Mouse (Mus musculus) embryonic facial prominence, embryonic 14.5 days (tissue): ENCODE data around the gene Slc44a2. TPM values are rescaled to one million over a fixed set of nuclear protein-coding genes. Genes with fewer than 3 reads are reported as not detected.
A peak's percentile ranks its signal among the peaks of the same experiment; 100 is the strongest.
"Not testable (repeated sequence)": the region's sequence is repeated elsewhere in the genome, so short reads cannot be mapped to it uniquely, and the experiment has no call there.

ENCODE experiments used
- ATAC-seq: fragments of 200-750 bp; cut with Nextera tagmentation; 2 replicates; pipeline ENCODE4 v1.8.0; 2017; ENCODE audit warnings: low read depth, moderate number of reproducible peaks, moderate TSS enrichment
- DNase-seq: peaks from one replicate; pipeline ENCODE4 v3.0.0-alpha.2; 2015; ENCODE audit warnings: low spot score
- H3K27ac ChIP-seq: fragments of 300-500 bp; sonication (generic); replicated peaks from 2 replicates; pipeline ENCODE4 v1.5.1; 2014; ENCODE audit warnings: low read depth, mild to moderate bottlenecking, low read length, moderate library complexity
- H3K27me3 ChIP-seq: fragments of 300-500 bp; sonication (generic); replicated peaks from 2 replicates; pipeline ENCODE4 v1.6.1; 2014; ENCODE audit warnings: low read length; ENCODE audit not compliant: control insufficient read depth, insufficient read depth
- H3K36me3 ChIP-seq: fragments of 300-500 bp; sonication (generic); 2 replicates; pipeline ENCODE4 v1.6.1; 2014; ENCODE audit warnings: low read length, mixed read lengths; ENCODE audit not compliant: control insufficient read depth, insufficient read depth
- H3K4me1 ChIP-seq: fragments of 300-500 bp; sonication (generic); 2 replicates; pipeline ENCODE4 v1.6.1; 2014; ENCODE audit warnings: antibody characterized with exemption, low read length; ENCODE audit not compliant: control insufficient read depth, insufficient read depth
- H3K4me2 ChIP-seq: fragments of 300-500 bp; sonication (generic); 2 replicates; pipeline ENCODE4 v1.6.1; 2014; ENCODE audit warnings: low read depth, mild to moderate bottlenecking, low read length, moderate library complexity, mixed read lengths
- H3K4me3 ChIP-seq: fragments of 300-500 bp; sonication (generic); 2 replicates; pipeline ENCODE4 v1.5.1; 2014; ENCODE audit warnings: low read depth, mild to moderate bottlenecking, low read length
- H3K9ac ChIP-seq: fragments of 300-500 bp; sonication (generic); 2 replicates; pipeline ENCODE4 v1.6.1; 2014; ENCODE audit warnings: low read depth, mild to moderate bottlenecking, low read length, moderate library complexity, mixed read lengths
- H3K9me3 ChIP-seq: fragments of 300-500 bp; sonication (generic); 2 replicates; pipeline ENCODE4 v1.6.1; 2016; ENCODE audit warnings: low read length; ENCODE audit not compliant: control insufficient read depth
- WGBS: fragments of 180-500 bp; shearing (Covaris S2); extraction: QIAGEN DNeasy Blood & Tissue Kit; methylation state at CpG from one replicate; pipeline ENCODE4 v1.1.7; 2014; 5-methylcytosine and 5-hydroxymethylcytosine counted together
- polyA plus RNA-seq: library from polyadenylated mRNA; unstranded; fragments of >200 nt; fragmentation: Nextera tagmentation; extraction: Ambion mirVana; gene quantifications from 2 replicates; pipeline ENCODE4 v1.2.1, GENCODE M21; 2014

The Slc44a2 gene
- polyA plus RNA-seq, 1 experiment from 2014 or later = 111 TPM

DNA sequence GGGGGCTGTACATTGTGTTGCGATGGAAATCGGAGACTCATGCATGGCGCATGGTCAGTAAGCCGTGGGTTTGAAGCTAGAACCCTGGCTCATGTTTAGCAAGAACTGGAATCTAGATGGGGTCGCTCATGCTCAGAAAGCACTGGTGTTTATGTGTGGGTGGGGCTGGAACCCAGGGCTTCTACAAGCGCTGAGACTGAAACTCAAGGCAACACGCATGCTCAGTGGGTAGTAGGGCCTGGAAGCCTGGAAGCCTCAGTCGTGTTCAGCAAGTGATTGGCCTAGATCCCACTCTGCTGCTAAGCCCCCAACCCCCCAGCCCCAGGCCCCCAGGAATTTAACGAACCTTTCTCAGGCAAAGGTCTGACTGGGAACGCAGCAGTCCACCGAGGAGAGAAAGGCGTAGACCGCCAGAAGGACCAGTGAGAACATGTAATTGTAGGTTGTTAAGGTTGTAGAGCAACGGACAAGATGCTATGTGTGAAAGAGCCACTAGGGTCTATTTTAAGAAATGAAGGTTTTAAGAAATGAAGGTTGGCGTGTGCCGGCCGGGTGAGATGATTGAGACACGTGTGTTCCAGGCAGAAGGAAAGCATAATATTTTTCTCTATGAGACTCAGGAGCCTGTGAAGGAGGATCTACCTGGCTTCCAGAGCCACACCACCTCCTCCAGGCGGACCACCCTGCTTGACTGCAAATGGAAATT lies 1.9 kb downstream of the Slc44a2 start:
- H3K4me2 ChIP-seq = peak overlapping the region; percentile 93
- H3K27ac ChIP-seq = no peak overlapping the region
- H3K9ac ChIP-seq = peak overlapping the region; percentile 82; the same call in 1 of the 2 replicates
- H3K4me1 ChIP-seq = 0 out of 2 replicates have a peak, but pooled peaks cover 11% of the 10 kb centered on the region
- DNase-seq = no peak
- ATAC-seq = no peak
- H3K36me3 ChIP-seq = 0 out of 2 replicates have a peak, but pooled peaks cover 4% of the 10 kb centered on the region
- no peaks in the 10 kb centered on the region for H3K9me3 ChIP-seq
- peak overlapping the region; percentile 74 for H3K4me3 ChIP-seq
- no peaks in the 10 kb centered on the region for H3K27me3 ChIP-seq
- 78% methylated on average over 19 of the region's 19 CpGs for WGBS

DNA sequence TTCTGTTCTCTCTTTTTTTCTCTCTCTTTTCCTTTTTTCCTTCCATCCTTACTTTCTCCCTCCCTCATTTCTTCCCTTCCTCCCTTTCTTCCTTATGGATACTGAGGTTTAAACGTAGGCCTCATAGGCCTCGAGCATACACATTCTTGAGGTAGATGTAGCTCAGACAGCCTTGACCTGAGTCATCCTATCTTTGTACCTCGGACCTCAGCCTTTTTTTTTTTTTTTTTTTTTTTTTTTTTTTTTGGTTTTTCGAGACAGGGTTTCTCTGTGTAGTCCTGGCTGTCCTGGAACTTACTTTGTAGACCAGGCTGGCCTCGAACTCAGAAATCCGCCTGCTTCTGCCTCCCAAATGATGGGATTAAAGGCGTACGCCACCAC lies 2.4 kb downstream of the Slc44a2 start:
- not testable (repeated sequence) for H3K9me3 ChIP-seq, H3K9ac ChIP-seq, DNase-seq, H3K36me3 ChIP-seq, ATAC-seq, H3K27me3 ChIP-seq, H3K27ac ChIP-seq, H3K4me3 ChIP-seq
- 92% methylated on average over 8 of the region's 8 CpGs for WGBS
- peak overlapping the region; percentile 93; the same call in 1 of the 2 replicates for H3K4me2 ChIP-seq
- 0 out of 2 replicates have a peak, but pooled peaks cover 11% of the 10 kb centered on the region for H3K4me1 ChIP-seq

DNA sequence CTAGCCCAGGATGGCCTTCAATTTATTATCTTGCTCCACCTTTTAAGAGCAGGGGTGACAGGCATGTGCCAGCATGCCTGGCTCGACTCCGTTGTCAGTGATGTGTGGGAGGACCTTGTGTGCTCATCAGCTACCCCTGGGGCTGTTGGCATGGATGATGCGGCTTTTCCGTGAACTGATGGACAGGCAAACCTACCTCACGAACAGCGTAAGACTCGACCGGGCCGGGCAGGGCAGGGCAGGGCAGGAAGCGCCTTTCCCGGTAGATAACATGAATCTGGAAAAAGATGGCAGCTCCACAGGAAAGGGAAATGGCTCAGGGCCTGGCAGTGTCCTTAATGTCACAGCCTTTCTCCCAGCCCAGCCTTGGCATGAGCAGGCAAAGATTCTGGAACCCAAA lies 3.8 kb downstream of the Slc44a2 start:
- Histone ChIP-seq H3K27ac (no peak overlapping the region), H3K4me1 (0 out of 2 replicates have a peak, but pooled peaks cover 11% of the 10 kb centered on the region), H3K4me2 (no peak overlapping the region), H3K4me3 (no peak overlapping the region), H3K9ac (no peak overlapping the region), H3K36me3 (0 out of 2 replicates have a peak, but pooled peaks cover 4% of the 10 kb centered on the region), H3K27me3 (no peaks in the 10 kb centered on the region), H3K9me3 (no peaks in the 10 kb centered on the region)
- no peak for DNase-seq
- no peak for ATAC-seq
- WGBS = 95% methylated on average over 11 of the region's 11 CpGs

DNA sequence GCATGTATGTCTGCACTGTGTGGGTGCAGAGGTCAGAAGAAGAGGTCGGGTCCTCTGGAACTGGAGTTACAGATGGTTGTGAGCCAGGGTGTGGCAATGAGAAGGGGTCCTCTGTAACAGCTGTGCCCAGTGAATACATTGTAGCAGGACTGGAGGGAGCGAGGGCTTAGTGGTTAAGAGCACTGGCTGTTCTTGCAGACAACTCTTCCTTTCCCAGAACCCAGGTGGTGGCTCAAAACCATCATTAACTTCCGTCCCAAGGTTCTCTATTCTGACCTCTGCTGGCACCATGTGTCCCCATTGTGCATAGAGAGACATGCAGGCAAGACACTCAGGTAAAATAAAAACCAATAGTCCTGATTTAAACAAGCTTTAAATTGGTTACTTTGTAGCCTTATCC lies 7.1 kb downstream of the Slc44a2 start:
- Histone ChIP-seq H3K4me3 (no peak overlapping the region), H3K4me2 (no peak overlapping the region), H3K4me1 (peaks cover 4% of the 10 kb centered on the region), H3K9me3 (no peaks in the 10 kb centered on the region), H3K27me3 (no peaks in the 10 kb centered on the region), H3K27ac (no peak overlapping the region), H3K36me3 (0 out of 2 replicates have a peak, but pooled peaks cover 4% of the 10 kb centered on the region), H3K9ac (no peak overlapping the region)
- 67% methylated on average over 3 of the region's 3 CpGs for WGBS
- DNase-seq (no peak), ATAC-seq (no peak)

DNA sequence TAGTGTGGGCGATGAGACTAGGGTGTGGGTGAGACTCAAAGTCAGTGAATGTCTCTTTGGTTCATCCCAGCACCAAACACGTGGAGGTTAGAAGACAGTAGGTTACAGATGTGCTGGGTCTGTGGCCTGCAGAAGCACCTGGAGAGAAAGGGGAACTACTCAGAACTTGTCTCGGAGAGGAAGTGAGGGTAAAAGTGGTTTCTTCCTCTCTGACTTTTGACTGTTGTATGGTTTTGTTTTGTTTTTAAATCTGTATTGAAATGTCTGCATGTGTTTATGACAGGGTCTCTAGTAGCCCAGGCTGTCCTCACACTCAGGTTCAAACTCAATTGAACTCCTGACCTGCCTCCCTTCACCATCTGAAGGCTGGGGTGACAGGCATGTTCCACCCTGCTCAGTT lies 7.5 kb downstream of the Slc44a2 start:
- Histone ChIP-seq H3K27ac (no peak overlapping the region), H3K4me2 (no peak overlapping the region), H3K4me1 (peaks cover 8% of the 10 kb centered on the region), H3K9me3 (no peaks in the 10 kb centered on the region), H3K4me3 (no peak overlapping the region), H3K36me3 (0 out of 2 replicates have a peak, but pooled peaks cover 4% of the 10 kb centered on the region), H3K9ac (no peak overlapping the region), H3K27me3 (no peaks in the 10 kb centered on the region)
- ATAC-seq (no peak), DNase-seq (no peak)
- 67% methylated on average over 3 of the region's 3 CpGs for WGBS

DNA sequence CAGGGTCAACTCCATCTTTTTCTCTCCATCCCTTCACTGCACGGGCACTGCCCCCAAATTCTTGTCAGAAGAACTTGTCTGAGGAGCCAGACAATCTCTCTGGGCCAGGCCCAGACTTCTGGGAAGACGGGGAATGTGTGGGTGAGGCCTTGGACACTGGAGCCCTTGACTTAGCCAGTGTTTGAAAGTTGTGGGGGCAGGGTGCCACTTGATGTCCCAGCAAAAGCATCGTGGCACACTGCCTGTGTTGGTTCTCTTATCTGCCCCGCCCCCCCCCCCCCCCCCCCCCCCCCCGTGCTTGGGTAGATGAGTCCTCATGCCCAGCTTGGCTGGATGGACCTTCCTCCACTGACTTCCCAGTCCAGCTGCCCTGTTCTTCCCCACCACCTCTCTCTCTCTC lies 8.5 kb downstream of the Slc44a2 start:
- Histone ChIP-seq H3K9me3 (no peaks in the 10 kb centered on the region), H3K4me1 (peaks cover 11% of the 10 kb centered on the region), H3K27me3 (no peaks in the 10 kb centered on the region), H3K4me2 (no peak overlapping the region), H3K4me3 (no peak overlapping the region), H3K9ac (no peak overlapping the region), H3K36me3 (0 out of 2 replicates have a peak, but pooled peaks cover 3% of the 10 kb centered on the region), H3K27ac (no peak overlapping the region)
- DNase-seq = no peak
- 72% methylated on average over 3 of the region's 5 CpGs for WGBS
- ATAC-seq = no peak

DNA sequence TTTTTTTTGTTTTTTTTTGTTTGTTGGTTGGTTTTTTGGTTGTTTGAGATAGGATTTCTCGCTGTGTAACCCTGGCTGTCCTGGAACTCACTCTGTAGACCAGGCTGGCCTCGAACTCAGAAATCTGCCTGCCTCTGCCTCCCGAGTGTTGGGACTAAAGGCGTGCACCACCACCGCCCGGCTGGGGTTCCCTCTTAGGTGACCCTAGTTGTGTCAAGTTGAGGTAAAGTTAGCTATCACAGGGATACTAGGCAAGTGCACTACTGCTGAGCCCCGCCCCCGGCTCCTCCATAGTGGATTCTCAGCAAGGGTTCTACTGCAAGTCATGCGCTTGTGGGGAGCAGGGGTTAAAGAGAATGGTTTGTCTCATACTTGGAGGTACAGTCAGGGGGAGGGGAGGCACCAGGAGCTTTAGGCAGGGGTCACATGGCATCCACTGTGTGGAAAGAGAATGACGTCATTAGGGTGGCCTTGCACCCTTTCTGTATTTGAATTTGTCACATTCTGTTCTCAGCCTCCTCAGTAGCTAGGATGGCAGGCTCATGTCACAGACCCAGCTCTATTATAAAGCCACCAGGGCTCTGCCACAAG lies 9.3 kb downstream of the Slc44a2 start:
- Histone ChIP-seq H3K4me3 (no peak overlapping the region), H3K9me3 (no peaks in the 10 kb centered on the region), H3K4me2 (no peak overlapping the region), H3K9ac (no peak overlapping the region), H3K27ac (no peak overlapping the region), H3K36me3 (no peaks in the 10 kb centered on the region), H3K27me3 (no peaks in the 10 kb centered on the region), H3K4me1 (peaks cover 11% of the 10 kb centered on the region)
- WGBS = 94% methylated on average over 10 of the region's 10 CpGs
- ATAC-seq = no peak
- no peak for DNase-seq

DNA sequence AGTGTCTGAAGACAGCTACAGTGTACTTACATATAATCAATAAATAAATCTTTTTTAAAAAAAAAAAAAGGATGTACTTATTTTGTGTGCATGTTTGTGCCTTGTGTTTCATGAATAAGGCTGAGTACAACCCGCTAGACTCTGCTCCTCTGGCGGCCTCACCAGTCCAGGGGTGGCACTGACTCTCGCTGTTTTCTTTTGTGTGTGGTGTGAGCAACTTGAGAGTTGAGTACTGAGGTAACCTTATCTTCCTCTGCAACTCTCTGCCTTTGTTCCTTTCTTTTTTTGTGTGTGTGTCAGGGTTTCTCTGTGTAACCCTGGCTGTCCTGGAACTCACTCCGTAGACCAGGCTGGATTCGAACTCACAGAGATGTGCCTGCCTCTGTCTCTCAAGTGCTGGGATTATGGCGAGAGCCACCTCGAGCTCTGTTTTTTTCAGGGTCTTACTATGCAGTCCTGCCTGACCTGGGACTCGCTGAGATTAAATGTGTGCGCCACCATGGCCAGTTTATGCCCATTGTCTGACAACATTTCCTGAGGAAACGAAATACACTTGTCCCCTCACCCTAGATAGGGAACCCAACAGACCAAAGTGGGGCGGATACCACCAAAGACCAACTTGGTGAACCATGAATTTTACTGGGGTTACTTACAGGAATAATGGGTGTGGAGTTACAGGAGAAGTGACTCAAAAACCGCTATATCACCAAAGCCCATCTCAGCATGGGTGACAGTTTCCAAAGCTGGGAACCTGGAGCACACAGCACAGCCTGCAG lies 11.1 kb downstream of the Slc44a2 start:
- no peaks in the 10 kb centered on the region for H3K27me3 ChIP-seq
- H3K36me3 ChIP-seq = no peaks in the 10 kb centered on the region
- ATAC-seq = no peak
- WGBS = 87% methylated on average over 12 of the region's 12 CpGs
- H3K4me3 ChIP-seq = no peak overlapping the region
- H3K4me1 ChIP-seq = peaks cover 11% of the 10 kb centered on the region
- H3K9ac ChIP-seq = no peak overlapping the region; the same call in 1 of the 2 replicates
- H3K4me2 ChIP-seq = no peak overlapping the region
- peak overlapping the region; percentile 40; the same call in 1 of the 2 replicates for H3K27ac ChIP-seq
- no peak for DNase-seq
- H3K9me3 ChIP-seq = no peaks in the 10 kb centered on the region
